Mouse (Mus musculus): ENCODE data around the gene Gm10234. TPM values are rescaled to one million over a fixed set of nuclear protein-coding genes. Genes with fewer than 3 reads are reported as not detected.

Gm10234 gene
- polyA plus RNA-seq (2014; fragmentation: Illumina TruSeq; extraction: RNeasy Lipid Tissue Mini Kit (QIAGEN cat#74804); ENCODE audit: low read depth, low replicate concordance) = not detected

DNA sequence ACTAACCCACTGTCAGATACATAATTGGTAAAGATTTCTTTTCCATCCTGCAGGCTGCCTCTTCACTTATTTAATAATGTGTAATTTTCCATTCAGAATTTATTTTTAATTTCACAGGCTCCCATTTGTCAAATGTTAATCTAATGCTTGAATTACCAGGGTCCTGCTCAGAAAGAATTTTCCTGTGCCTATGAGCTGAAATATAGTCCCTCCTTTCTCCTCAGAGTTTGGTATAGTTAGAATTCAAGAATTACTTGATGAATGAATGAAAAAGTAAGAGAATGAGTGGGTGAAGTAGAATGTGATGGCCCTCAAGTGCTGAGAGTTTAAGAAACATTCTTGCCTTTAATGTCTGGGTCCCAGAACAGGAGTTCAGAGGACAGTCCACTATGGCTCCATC is at the start of gene Gm10234:
Gene Gm10234, plus strand, starts transcription at position 301 of the 400 bp plus-strand sequence.

Other genes starting within 250 kb of the Gm10234 start
- gene Kbtbd8, start 204.9 kb upstream of the Gm10234 start, polyA plus RNA-seq (2014; fragmentation: Illumina TruSeq; extraction: RNeasy Lipid Tissue Mini Kit (QIAGEN cat#74804); ENCODE audit: low read depth, low replicate concordance) = 1.5 TPM